Mouse (Mus musculus) left cerebral cortex, postnatal 36 days (tissue): ENCODE data around the gene Ahnak. TPM values are rescaled to one million over a fixed set of nuclear protein-coding genes. Genes with fewer than 3 reads are reported as not detected.
"Not testable (repeated sequence)": the region's sequence is repeated elsewhere in the genome, so short reads cannot be mapped to it uniquely, and the experiment has no call there.

ENCODE experiments used
- DNase-seq, 2 experiments: peaks; one replicate each; pipeline ENCODE4 v3.0.0; 2021 to 2022; ENCODE audit warnings: low spot score in 2 of 2, mixed read lengths in 1 of 2
- intact Hi-C: fragments of 180-260 bp; cut with DNase I; formaldehyde crosslinking; loops from one replicate; pipeline ENCODE4 v1.15.1; 2025
- total RNA-seq, 2 experiments: library from RNA; stranded (reverse); gene quantifications; 2 replicates each; pipeline ENCODE4 v1.2.3; 2021

The Ahnak gene
- total RNA-seq, 2 experiments from 2014 or later = 16.6 to 32.1 TPM

GRCm38 (mm10) chr19:8966590-8967372, 22.3 kb upstream of the Ahnak start, which contains the start of gene Eef1g:
TSS of gene Eef1g (plus strand) at chr19:8967041.
- intact Hi-C loops = loop anchor here (2.0 kb wide), 1 partner anchor 14 kb away; the partner anchor contains the start of gene Tut1
- peak; percentile 99 for DNase-seq

- intact Hi-C loops = loop anchor here (2.0 kb wide), 1 partner anchor 15 kb away; the partner anchor contains the start of gene Tut1
- no peak for DNase-seq
These were observed 21.7 kb upstream of the Ahnak start for GRCm38 (mm10) chr19:8967373-8967743.

DNA sequence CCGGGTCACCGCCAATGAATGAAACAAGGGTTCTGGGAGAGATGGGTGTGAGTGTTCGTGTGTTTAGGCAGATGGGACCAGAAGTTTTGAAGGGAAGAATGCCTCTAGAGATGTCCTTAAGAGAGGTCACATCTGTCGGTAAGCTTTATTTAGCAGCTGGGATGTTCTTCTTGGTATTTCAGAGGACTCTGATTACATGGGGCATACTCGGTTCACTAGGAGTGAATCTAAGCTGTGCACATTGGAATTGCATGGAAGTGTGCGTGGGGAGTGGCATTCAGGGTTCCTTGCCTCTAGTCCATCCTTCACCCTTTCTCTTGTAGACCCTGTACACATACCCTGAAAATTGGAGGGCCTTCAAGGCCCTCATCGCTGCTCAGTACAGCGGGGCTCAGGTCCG, 21.2 kb upstream of the Ahnak start:
- DNase-seq = no peak
- intact Hi-C loops = loop anchor here (2.0 kb wide), 1 partner anchor 15 kb away; the partner anchor contains the start of gene Tut1

GRCm38 (mm10) chr19:8972491-8972890, 16.6 kb upstream of the Ahnak start:
- DNase-seq, intact Hi-C loops: not testable (repeated sequence)

GRCm38 (mm10) chr19:8974638-8975037, 14.4 kb upstream of the Ahnak start:
- DNase-seq = no peak
- intact Hi-C loops = no loop called here

GRCm38 (mm10) chr19:8975491-8975890, 13.6 kb upstream of the Ahnak start:
- no peak for DNase-seq
- intact Hi-C loops = no loop called here

DNA sequence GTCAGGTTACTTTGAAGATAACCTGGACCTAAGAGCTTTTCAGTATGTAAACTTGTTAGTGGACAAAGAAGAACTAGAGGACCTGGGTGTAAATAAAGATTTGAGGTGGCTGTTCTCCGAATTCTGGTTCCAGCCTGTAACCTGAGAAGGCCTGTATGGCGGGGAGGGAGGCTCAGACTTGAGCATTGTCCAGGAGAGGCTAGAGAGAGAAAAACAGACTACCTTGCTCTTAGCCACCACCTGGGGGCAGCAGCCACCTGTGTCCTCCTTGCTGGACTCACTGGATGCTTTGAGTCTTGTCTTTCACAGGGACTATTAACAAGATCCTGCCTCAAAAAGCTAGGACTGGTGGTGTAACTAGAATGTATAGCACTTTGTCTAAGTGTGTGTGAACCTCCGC, 12.5 kb upstream of the Ahnak start:
- no peak for DNase-seq
- intact Hi-C loops = no loop called here

GRCm38 (mm10) chr19:8980771-8981170, 8.3 kb upstream of the Ahnak start:
- DNase-seq = no peak
- intact Hi-C loops = no loop called here

- DNase-seq = no peak
- intact Hi-C loops = no loop called here
These were observed 7.5 kb upstream of the Ahnak start for GRCm38 (mm10) chr19:8981450-8982168.

DNA sequence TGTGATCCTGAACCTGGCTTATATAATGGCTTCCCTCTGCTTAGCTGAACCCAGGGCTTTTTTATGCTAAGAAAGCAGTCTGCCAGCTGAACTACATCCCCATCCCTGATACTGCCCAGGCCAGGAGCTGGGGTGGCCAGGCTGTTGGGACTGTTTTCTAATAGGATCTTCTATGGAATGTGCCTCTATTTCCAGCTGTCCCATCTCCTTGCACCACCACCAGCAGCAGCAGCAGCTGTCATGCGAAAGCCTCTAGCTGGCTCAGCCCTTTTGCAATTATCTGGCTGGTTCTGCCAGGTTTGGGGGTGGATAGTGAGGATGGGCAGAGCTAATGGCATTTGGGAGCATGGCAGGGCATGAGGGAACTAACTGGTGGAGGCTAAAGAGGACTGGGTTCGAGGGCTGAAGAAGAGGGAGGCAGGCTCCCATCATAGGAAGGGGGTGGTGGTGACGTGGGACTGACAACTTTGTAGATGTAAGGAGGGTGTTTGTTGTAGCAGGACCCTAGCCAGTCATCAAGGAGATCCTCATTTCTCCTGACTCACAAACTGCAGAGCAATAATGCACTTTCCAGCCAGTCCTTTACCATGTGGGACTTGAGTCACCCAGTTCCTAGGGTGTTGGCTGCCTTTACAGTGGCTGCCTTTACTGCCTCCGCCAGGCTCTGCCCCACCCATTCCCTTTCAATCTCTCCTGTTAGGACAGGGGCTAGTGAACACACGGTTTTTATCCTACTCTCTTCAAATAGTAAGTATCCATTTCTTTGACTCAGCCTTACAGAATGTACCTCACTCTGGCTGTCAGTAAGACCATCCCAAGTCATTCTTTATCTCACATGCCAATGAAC, 6.6 kb upstream of the Ahnak start:
- DNase-seq = no peak
- intact Hi-C loops = no loop called here

- no peak for DNase-seq
- intact Hi-C loops = no loop called here
These were observed 5.9 kb upstream of the Ahnak start for GRCm38 (mm10) chr19:8983150-8983650.

DNA sequence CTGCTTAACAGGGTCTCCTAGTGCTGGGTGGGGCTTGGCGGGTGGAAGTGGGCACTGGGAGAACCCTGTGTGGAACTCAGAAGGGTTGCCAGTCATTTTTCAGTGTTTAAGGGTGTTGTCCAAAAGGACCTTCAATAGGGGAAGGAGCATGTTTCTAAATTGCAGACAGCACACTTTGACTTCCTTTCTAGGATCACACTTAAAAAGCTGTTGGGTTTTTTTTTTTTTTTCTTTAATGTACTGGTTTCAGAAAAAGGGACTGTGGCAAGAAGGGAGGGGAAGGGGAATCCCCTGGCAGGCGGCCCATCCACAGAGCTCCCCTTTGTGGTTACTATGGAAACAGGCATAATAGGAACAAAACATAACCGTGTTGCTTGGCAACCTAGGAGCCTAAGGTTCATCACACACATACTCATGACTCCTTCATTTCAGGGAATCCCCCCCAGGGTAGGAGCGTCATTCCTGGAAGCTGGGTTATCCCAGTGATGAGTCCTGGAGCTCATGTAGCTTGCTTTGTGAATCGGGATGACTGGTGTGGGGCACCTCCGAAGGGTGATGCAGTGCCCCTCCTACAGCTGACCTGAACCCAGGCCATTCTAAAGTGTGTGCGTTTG, 4.7 kb upstream of the Ahnak start:
- DNase-seq = no peak
- intact Hi-C loops = no loop called here

DNA sequence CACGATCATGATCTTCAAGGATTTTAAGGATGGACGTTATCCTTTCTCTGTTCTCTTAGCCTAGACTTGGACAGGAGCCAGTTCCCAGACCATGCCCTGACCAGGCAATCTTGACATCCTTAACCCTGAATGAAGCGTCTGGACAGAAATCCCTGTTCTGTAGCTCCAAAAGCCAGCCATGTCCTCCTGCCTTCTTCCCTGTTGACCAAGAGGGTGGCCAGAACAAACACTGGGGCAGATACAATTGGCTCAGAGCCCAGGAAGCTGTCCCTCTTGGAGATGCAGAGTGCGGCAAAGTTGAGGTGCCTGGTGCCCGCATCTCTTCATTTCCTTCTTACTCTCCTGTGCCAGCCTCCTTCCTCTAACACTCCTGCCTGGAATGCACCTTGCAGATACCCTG, 3.2 kb upstream of the Ahnak start:
- intact Hi-C loops = no loop called here
- DNase-seq = no peak

- no peak for DNase-seq
- intact Hi-C loops = no loop called here
These were observed 1.3 kb upstream of the Ahnak start for GRCm38 (mm10) chr19:8987816-8988215.

- DNase-seq = no peak
- intact Hi-C loops = no loop called here
These were observed 578 bp upstream of the Ahnak start for GRCm38 (mm10) chr19:8988346-8989065.

- intact Hi-C loops = no loop called here
These were observed 715 bp downstream of the Ahnak start for GRCm38 (mm10) chr19:8989567-8990431.

DNA sequence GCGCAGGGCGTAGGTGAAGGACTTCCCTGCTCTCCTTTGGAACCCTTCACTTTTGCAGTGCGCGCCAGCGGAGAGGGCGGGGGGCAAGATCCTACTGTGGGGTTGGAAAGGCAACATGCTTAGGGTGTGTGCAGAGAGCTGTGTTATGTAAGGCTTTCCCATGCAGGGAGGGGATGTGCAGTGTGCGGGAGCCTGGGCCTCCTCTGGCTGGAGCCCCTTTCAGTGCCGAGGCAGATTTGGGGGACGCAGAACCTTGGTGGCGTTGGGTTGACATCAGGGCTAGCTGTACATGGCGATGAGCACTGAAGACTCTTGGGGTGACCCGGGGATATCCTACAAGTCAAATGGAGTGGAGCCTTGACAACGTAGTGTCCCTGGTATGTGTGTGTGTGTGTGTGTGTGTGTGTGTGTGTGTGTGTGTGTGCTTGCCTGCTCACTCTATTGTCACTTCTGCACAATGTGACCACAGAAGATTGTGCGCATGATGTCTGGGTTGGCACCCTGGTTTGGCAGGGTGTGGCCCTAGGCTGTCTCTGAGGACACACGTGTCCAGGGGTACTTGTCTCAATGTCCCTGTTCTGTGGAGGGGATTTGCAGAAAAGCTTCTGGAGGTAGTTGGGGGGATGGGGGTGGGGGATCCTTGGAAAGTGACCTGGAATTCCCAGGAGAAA, 1.5 kb downstream of the Ahnak start:
- intact Hi-C loops = no loop called here
- DNase-seq = no peak

More at GRCm38 (mm10) chr19:8989567-8990431, 715 bp downstream of the Ahnak start:
- no peak for DNase-seq
